Mouse (Mus musculus) midbrain, postnatal 0 days (tissue): ENCODE data around the gene Ch25h. TPM values are rescaled to one million over a fixed set of nuclear protein-coding genes. Genes with fewer than 3 reads are reported as not detected.

ENCODE experiments used
- ATAC-seq: fragments of 200-750 bp; cut with Nextera tagmentation; 2 replicates; pipeline ENCODE4 v1.8.0; 2017; ENCODE audit warnings: moderate number of reproducible peaks, mild to moderate bottlenecking, moderate TSS enrichment, moderate library complexity; ENCODE audit not compliant: low FRiP score
- DNase-seq: peaks from one replicate; pipeline ENCODE4 v3.0.0-alpha.2; 2015; ENCODE audit warnings: low spot score
- H3K27ac ChIP-seq: fragments of 300-500 bp; sonication (generic); 2 replicates; pipeline ENCODE4 v1.5.1; 2014; ENCODE audit warnings: low read depth, mild to moderate bottlenecking, low read length, mixed read lengths
- H3K27me3 ChIP-seq: fragments of 300-500 bp; sonication (generic); 2 replicates; pipeline ENCODE4 v1.6.1; 2014; ENCODE audit warnings: low read length, control low read depth, mixed read lengths; ENCODE audit not compliant: insufficient read depth
- H3K36me3 ChIP-seq: fragments of 300-500 bp; sonication (generic); 2 replicates; pipeline ENCODE4 v1.6.1; 2014; ENCODE audit warnings: low read length, control low read depth, mixed read lengths; ENCODE audit not compliant: insufficient read depth
- H3K4me1 ChIP-seq: fragments of 300-500 bp; sonication (generic); 2 replicates; pipeline ENCODE4 v1.6.1; 2014; ENCODE audit warnings: mild to moderate bottlenecking, control low read depth, antibody characterized with exemption, low read length, mixed read lengths; ENCODE audit not compliant: insufficient read depth
- H3K4me2 ChIP-seq: fragments of 300-500 bp; sonication (generic); 2 replicates; pipeline ENCODE4 v1.6.1; 2014; ENCODE audit warnings: low read depth, mild to moderate bottlenecking, low read length, mixed read lengths; ENCODE audit not compliant: poor library complexity, severe bottlenecking
- H3K4me3 ChIP-seq: fragments of 300-500 bp; sonication (generic); 2 replicates; pipeline ENCODE4 v1.5.1; 2014; ENCODE audit warnings: low read depth, mild to moderate bottlenecking, low read length, moderate library complexity
- H3K9ac ChIP-seq: fragments of 300-500 bp; sonication (generic); replicated peaks from 2 replicates; pipeline ENCODE4 v1.6.1; 2014; ENCODE audit warnings: mild to moderate bottlenecking, low read length, moderate library complexity, mixed read lengths; ENCODE audit not compliant: poor library complexity, severe bottlenecking
- H3K9me3 ChIP-seq: fragments of 300-500 bp; sonication (generic); 2 replicates; pipeline ENCODE4 v1.6.1; 2016; ENCODE audit warnings: low read length, control low read depth
- CTCF ChIP-seq: IDR thresholded peaks from 2 replicates; pipeline ENCODE4 v1.5.1; 2016; ENCODE audit warnings: antibody characterized with exemption, mild to moderate bottlenecking
- WGBS: fragments of 180-500 bp; shearing (Covaris S2); extraction: QIAGEN DNeasy Blood & Tissue Kit; methylation state at CpG from one replicate; pipeline ENCODE4 v1.1.7; 2014; 5-methylcytosine and 5-hydroxymethylcytosine counted together
- polyA plus RNA-seq: library from polyadenylated mRNA; unstranded; fragments of >200 nt; fragmentation: Nextera tagmentation; extraction: Ambion mirVana; gene quantifications from 2 replicates; pipeline ENCODE4 v1.2.1, GENCODE M21; 2015
- total RNA-seq: library from RNA; depleted of rRNA; stranded (reverse); fragments of >200 nt; gene quantifications from 2 replicates; pipeline ENCODE4 v1.2.3, GENCODE M21; 2014

Gene Ch25h
- total and polyA plus RNA-seq, 2 experiments from 2014 or later, result 0.42 to 0.60 TPM

GRCm38 (mm10) chr19:34493859-34494258, 18.9 kb upstream of the Ch25h start:
- Histone ChIP-seq H3K4me3 (no peak overlapping the region), H3K9ac (no peak overlapping the region), H3K27ac (no peak overlapping the region), H3K27me3 (no peaks in the 10 kb centered on the region), H3K36me3 (peaks cover 6% of the 10 kb centered on the region; the same call in 1 of the 2 replicates), H3K4me1 (no peaks in the 10 kb centered on the region), H3K9me3 (no peaks in the 10 kb centered on the region), H3K4me2 (no peak overlapping the region)
- no peak for TF ChIP-seq CTCF
- WGBS, result 95% methylated on average over 4 of the region's 4 CpGs
- DNase-seq (no peak), ATAC-seq (no peak)

- no peak overlapping the region for H3K4me2 ChIP-seq
- no peak overlapping the region for H3K9ac ChIP-seq
- H3K4me3 ChIP-seq, result no peak overlapping the region
- no peak overlapping the region for H3K27ac ChIP-seq
- no peaks in the 10 kb centered on the region for H3K36me3 ChIP-seq
- no peaks in the 10 kb centered on the region for H3K9me3 ChIP-seq
- DNase-seq, result peak; percentile 64
- no peaks in the 10 kb centered on the region for H3K27me3 ChIP-seq
- WGBS, result 9% methylated on average over 4 of the region's 4 CpGs
- peak; percentile 56 for TF ChIP-seq CTCF
- ATAC-seq, result no peak
- H3K4me1 ChIP-seq, result no peaks in the 10 kb centered on the region
These were observed 8.6 kb upstream of the Ch25h start for GRCm38 (mm10) chr19:34483547-34483946.

GRCm38 (mm10) chr19:34474228-34474990, 555 bp downstream of the Ch25h start:
- WGBS, result 5% methylated on average over 49 of the region's 49 CpGs
- ATAC-seq, result peak; percentile 71

GRCm38 (mm10) chr19:34471703-34472102, 3.3 kb downstream of the Ch25h start:
- Histone ChIP-seq H3K9me3 (no peaks in the 10 kb centered on the region), H3K27me3 (peaks cover 8% of the 10 kb centered on the region; the same call in 1 of the 2 replicates), H3K4me1 (0 out of 2 replicates have a peak, but pooled peaks cover 6% of the 10 kb centered on the region), H3K4me3 (no peak overlapping the region), H3K36me3 (no peaks in the 10 kb centered on the region), H3K9ac (no peak overlapping the region), H3K27ac (no peak overlapping the region), H3K4me2 (no peak overlapping the region)
- ATAC-seq (no peak), DNase-seq (no peak)
- TF ChIP-seq CTCF, result no peak
- WGBS, result 82% methylated on average over 2 of the region's 2 CpGs

More at GRCm38 (mm10) chr19:34474228-34474990, 555 bp downstream of the Ch25h start:
- Histone ChIP-seq H3K4me1 (0 out of 2 replicates have a peak, but pooled peaks cover 6% of the 10 kb centered on the region), H3K27me3 (peaks cover 8% of the 10 kb centered on the region; the same call in 1 of the 2 replicates), H3K9me3 (no peaks in the 10 kb centered on the region), H3K4me3 (peak overlapping the region; percentile 52), H3K27ac (no peak overlapping the region), H3K36me3 (no peaks in the 10 kb centered on the region), H3K9ac (peak overlapping the region; percentile 55), H3K4me2 (peak overlapping the region; percentile 90)
- no peak for TF ChIP-seq CTCF
- DNase-seq, result peak; percentile 1

GRCm38 (mm10) chr19:34468794-34469193, 6.2 kb downstream of the Ch25h start:
- H3K4me1 ChIP-seq, result no peaks in the 10 kb centered on the region
- ATAC-seq, result no peak
- no peak overlapping the region for H3K9ac ChIP-seq
- WGBS, result 62% methylated on average over 3 of the region's 3 CpGs
- TF ChIP-seq CTCF, result no peak
- 0 out of 2 replicates have a peak, but pooled peaks cover 3% of the 10 kb centered on the region for H3K27me3 ChIP-seq
- no peak for DNase-seq
- no peak overlapping the region for H3K4me3 ChIP-seq
- no peaks in the 10 kb centered on the region for H3K9me3 ChIP-seq
- H3K36me3 ChIP-seq, result no peaks in the 10 kb centered on the region
- H3K4me2 ChIP-seq, result no peak overlapping the region
- no peak overlapping the region for H3K27ac ChIP-seq

- H3K4me3 ChIP-seq, result no peak overlapping the region
- no peak overlapping the region for H3K9ac ChIP-seq
- WGBS, result 56% methylated on average over 6 of the region's 6 CpGs
- H3K36me3 ChIP-seq, result no peaks in the 10 kb centered on the region
- ATAC-seq (no peak), DNase-seq (no peak)
- H3K27me3 ChIP-seq, result 0 out of 2 replicates have a peak, but pooled peaks cover 3% of the 10 kb centered on the region
- H3K9me3 ChIP-seq, result no peaks in the 10 kb centered on the region
- no peaks in the 10 kb centered on the region for H3K4me1 ChIP-seq
- H3K27ac ChIP-seq, result no peak overlapping the region
- no peak for TF ChIP-seq CTCF
- H3K4me2 ChIP-seq, result no peak overlapping the region
These were observed 6.7 kb downstream of the Ch25h start for GRCm38 (mm10) chr19:34468216-34468615.
